Mouse (Mus musculus) E14TG2a.4 (cell line): ENCODE data around the gene Rcor2.

ENCODE experiments used
- H3K27me3 ChIP-seq: 2 replicates; pipeline ENCODE4 v1.6.1; 2014; ENCODE audit warnings: low read length, control low read depth; ENCODE audit not compliant: insufficient read depth
- H3K36me3 ChIP-seq: 2 replicates; pipeline ENCODE4 v1.6.1; 2014; ENCODE audit warnings: low read length, control low read depth; ENCODE audit not compliant: insufficient read depth
- H3K4me1 ChIP-seq: replicated peaks from 2 replicates; pipeline ENCODE4 v1.6.1; 2014; ENCODE audit warnings: low read depth, low read length, control low read depth
- H3K4me3 ChIP-seq: replicated peaks from 2 replicates; pipeline ENCODE4 v1.5.1; 2014; ENCODE audit warnings: mild to moderate bottlenecking, low read length
- H3K9me3 ChIP-seq: 2 replicates; pipeline ENCODE4 v1.6.1; 2014; ENCODE audit warnings: low read length, control low read depth
- CTCF ChIP-seq: conservative IDR thresholded peaks from 2 replicates; pipeline ENCODE4 v1.5.1; 2014; ENCODE audit warnings: low read length
- NANOG ChIP-seq: IDR thresholded peaks from 2 replicates; pipeline ENCODE4 v1.6.1; 2014; ENCODE audit warnings: borderline replicate concordance, low read length, mixed read lengths
- POU5F1 ChIP-seq: IDR thresholded peaks from 2 replicates; pipeline ENCODE4 v1.6.1; 2014; ENCODE audit warnings: low read length, borderline replicate concordance

The Rcor2 gene

DNA sequence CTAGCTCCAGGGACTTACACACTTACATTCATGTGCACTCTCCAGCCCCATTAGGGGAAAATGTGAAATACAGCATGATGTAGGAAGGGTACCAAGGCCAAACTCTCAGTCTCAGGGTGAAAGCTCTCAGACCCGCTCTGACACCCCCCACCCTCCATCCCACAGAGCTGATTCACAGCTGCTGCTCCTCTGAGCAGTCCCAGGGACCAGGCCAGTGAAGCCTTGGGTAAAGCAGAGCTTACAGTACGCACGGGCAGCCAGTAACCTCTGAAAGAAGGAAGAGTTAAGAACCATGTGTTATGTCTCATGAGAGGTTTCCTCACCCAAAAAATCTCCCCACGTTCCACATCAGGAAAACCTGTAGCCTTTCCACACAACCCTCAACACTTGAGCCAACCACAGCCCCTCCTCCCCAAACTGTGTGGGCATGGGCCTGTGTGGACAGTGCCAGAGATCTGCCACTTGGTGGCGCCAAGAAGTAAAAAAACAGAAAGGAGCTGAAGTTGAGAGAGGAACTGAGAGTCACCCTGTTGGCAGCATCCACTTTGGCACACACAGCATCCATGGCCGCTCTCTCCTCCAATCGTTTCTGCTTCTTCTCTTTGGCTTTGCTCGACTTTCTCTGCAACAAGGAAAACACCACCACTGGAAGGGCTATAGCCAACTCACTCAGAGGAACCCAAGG is 32.4 kb upstream of the Rcor2 start:
- peaks cover 94% of the 10 kb centered on the region for H3K36me3 ChIP-seq
- H3K4me1 ChIP-seq, result peaks cover 65% of the 10 kb centered on the region
- H3K27me3 ChIP-seq, result no peaks in the 10 kb centered on the region
- no peak overlapping the region for H3K4me3 ChIP-seq
- peak; percentile 81 for TF ChIP-seq CTCF
- TF ChIP-seq POU5F1, result no peak
- TF ChIP-seq NANOG, result no peak
- no peaks in the 10 kb centered on the region for H3K9me3 ChIP-seq

DNA sequence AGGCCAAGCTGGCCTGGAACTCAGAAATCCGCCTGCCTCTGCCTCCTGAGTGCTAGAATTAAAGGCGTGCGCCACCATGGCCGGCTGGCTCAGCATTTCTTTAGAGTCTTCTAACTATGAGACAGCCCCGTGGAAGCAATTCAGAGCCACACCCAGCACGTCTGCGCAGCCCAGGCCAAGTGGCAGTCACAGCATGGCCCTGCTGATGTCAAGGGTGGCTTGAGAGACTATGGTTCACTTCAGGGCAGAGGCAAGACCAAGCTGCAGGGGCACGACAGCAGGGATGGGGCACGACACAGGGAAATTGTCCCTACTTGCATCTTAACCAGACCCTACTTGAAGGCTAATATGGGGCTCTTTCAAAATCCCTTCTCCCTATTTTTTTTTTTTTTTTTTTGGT is 31.7 kb upstream of the Rcor2 start:
- TF ChIP-seq NANOG (no peak), CTCF (no peak), POU5F1 (no peak)
- Histone ChIP-seq H3K4me1 (peaks cover 70% of the 10 kb centered on the region), H3K27me3 (no peaks in the 10 kb centered on the region), H3K36me3 (peaks cover 86% of the 10 kb centered on the region), H3K9me3 (no peaks in the 10 kb centered on the region), H3K4me3 (no peak overlapping the region)

DNA sequence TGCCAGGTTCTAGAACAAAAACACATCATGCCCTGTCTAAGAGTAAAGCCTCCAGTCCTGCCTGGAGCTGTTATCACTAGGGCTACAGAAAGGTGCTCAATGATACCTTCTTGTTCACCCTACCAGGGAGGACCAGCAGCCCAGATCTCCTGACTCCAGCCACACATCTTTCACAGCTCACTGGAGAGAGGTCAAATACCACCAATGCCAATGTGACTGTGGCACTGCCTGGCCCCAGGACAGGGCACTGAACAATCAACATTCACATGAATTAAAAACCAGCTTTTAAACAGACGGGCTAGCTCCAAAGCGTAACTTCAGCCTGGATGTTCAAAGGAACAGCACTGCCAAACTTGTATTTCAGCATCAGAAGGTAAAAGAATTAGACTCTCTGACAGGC is 31.1 kb upstream of the Rcor2 start:
- no peak for TF ChIP-seq CTCF
- no peak for TF ChIP-seq NANOG
- TF ChIP-seq POU5F1, result no peak
- Histone ChIP-seq H3K27me3 (no peaks in the 10 kb centered on the region), H3K36me3 (peaks cover 81% of the 10 kb centered on the region), H3K9me3 (no peaks in the 10 kb centered on the region), H3K4me1 (peaks cover 70% of the 10 kb centered on the region), H3K4me3 (no peak overlapping the region)

DNA sequence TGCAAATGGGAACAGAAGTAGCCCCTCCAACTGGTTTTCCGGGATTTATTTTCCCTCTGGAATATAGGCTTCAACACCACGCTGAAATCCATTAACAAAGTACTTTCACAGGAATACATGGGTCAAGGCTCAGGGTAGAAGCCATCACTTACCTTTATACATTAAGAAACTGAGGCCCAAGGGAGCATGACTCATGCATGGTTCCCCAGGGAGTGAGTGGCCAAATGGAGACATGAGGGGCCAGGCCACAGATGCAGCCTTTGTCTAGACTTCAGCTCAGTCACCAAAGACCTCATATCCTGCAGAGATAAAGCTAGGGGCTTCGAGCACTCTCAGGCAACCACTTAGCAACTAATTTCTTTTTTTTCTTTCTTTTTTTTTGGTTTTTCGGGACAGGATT is 30.4 kb upstream of the Rcor2 start:
- TF ChIP-seq NANOG (no peak), POU5F1 (no peak)
- H3K4me1 ChIP-seq, result peaks cover 75% of the 10 kb centered on the region

DNA sequence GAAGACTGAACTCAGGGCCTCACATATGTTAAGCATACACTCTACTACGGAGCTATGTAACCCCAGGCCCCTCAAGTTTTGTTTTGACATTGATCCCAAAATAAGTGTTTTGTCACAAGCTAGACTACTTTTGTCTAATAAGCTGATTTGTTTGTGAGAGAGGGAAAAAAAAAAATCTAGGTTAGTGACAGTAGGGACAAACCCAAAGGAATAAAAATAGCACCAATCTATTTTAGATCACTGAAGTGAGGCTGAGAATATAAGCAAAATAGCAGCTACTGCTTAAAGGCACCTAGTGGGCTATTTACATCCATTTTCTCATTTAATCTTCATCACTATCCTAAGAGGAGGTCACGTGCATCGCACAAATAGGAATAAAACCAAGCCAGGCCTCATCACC is 27.6 kb upstream of the Rcor2 start:
- Histone ChIP-seq H3K4me3 (peak overlapping the region; percentile 93), H3K36me3 (peaks cover 45% of the 10 kb centered on the region), H3K27me3 (no peaks in the 10 kb centered on the region), H3K9me3 (no peaks in the 10 kb centered on the region), H3K4me1 (peaks cover 85% of the 10 kb centered on the region)
- TF ChIP-seq POU5F1, result no peak
- TF ChIP-seq NANOG, result no peak
- TF ChIP-seq CTCF, result no peak

More for the DNA sequence above, 30.4 kb upstream of the Rcor2 start:
- no peak overlapping the region for H3K4me3 ChIP-seq
- H3K27me3 ChIP-seq, result no peaks in the 10 kb centered on the region
- H3K9me3 ChIP-seq, result no peaks in the 10 kb centered on the region
- H3K36me3 ChIP-seq, result peaks cover 74% of the 10 kb centered on the region

DNA sequence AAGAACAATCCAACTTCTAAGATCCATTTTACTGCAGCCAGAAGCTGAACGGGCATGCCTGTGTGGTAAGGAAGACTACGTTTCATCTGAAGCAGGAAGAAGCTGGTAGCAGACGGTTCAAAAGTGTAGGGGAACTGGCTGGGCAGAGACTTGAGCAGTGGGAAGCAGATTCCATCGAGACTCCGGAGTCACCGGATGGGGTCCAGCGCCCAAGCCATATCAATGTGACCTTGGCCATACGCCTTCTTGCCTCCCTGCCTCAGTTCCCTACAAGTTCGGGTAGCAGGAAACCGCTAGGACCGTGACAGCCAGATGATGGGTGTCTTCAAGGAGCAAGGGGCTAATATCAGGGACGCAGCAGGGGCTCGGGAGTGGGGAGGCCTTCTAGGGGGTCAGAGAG is 26.8 kb upstream of the Rcor2 start:
- H3K36me3 ChIP-seq, result peaks cover 38% of the 10 kb centered on the region
- H3K9me3 ChIP-seq, result no peaks in the 10 kb centered on the region
- H3K27me3 ChIP-seq, result no peaks in the 10 kb centered on the region
- peaks cover 85% of the 10 kb centered on the region for H3K4me1 ChIP-seq
- peak overlapping the region; percentile 93 for H3K4me3 ChIP-seq
- TF ChIP-seq NANOG, result no peak
- no peak for TF ChIP-seq CTCF
- no peak for TF ChIP-seq POU5F1

DNA sequence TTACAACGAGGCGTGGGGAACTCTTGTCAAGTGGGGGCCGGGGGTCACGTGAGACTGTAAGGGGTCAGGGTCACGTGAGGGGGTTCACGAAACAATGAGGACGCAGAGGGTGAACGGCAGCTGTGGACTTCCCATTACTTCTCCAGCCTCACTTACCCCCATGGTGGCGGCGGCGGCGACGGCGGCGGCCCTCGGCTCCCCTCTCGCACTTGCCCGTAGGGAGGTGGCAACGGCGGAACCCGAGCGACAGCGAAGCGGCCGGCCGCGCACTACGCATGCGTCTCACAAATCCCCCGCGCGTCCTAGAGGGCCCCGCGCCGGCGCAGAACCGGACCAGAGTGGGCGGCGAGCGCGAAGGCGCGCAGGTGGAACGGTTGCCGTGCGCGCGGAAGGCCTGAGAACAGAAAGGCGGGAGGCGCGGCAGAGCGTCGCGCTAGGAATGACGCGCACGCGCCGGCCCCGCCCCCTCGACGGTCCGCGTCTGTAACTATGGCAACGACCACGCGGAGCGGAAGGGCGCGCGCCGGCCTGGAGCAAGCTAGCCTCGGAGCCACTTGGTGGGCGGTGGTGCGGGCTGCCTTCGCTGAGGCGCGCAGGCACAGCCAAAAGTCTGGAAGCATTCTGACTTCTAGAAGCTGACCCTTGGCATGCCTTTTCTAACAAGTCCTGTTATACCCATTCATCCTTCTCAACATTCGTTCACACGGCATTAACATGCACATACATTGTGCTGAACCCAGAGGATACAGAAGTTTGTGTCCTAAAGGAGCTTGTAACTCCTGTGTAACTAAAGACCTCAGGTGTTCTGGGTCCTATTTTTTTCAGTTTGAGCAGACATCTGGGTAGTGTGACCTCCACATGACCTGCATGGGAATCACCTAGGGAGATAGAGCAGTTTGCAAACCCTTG is 26.1 kb upstream of the Rcor2 start, which contains the start of gene Naa40:
Gene Naa40 (minus strand): TSS at position 402 of the 909 bp plus-strand sequence.
- TF ChIP-seq NANOG (no peak), CTCF (no peak), POU5F1 (no peak)
- no peaks in the 10 kb centered on the region for H3K27me3 ChIP-seq
- peaks cover 32% of the 10 kb centered on the region for H3K36me3 ChIP-seq

DNA sequence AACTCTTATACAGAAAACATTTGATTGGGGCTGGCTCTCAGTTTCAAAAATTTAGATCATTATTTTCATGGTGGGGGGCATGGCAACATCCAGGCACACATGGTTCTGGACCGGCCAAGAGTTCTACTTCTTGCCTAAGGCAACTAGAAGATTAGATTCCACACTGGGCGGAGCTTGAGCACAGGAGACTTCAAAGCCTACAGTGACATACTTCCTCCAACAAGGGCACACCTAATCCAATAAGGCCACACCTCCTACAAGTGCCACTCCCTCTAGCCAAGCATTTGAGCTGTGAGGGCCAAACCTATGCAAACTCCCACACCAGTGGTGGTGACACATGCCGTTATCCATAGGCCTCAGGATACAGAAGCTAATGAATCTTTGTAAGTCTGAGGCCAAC is 21.1 kb upstream of the Rcor2 start:
- no peaks in the 10 kb centered on the region for H3K36me3 ChIP-seq
- H3K4me3 ChIP-seq, result no peak overlapping the region
- TF ChIP-seq POU5F1 (no peak), NANOG (no peak), CTCF (no peak)
- no peaks in the 10 kb centered on the region for H3K9me3 ChIP-seq
- H3K4me1 ChIP-seq, result peaks cover 62% of the 10 kb centered on the region
- H3K27me3 ChIP-seq, result no peaks in the 10 kb centered on the region

More for the DNA sequence above, 26.1 kb upstream of the Rcor2 start, which contains the start of gene Naa40:
- H3K4me3 ChIP-seq, result peak within 1 kb of the TSS; percentile 93
- H3K4me1 ChIP-seq, result peaks cover 85% of the 10 kb centered on the region
- no peaks in the 10 kb centered on the region for H3K9me3 ChIP-seq
